Mouse (Mus musculus) small intestine, adult 2 months (tissue): ENCODE data around the gene Ambra1. TPM values are rescaled to one million over a fixed set of nuclear protein-coding genes. Genes with fewer than 3 reads are reported as not detected.

ENCODE experiments used
- H3K27ac ChIP-seq: fragments of 200-500 bp; 2 replicates; pipeline ENCODE4 v1.5.1; 2012; ENCODE audit warnings: low read depth, low read length, control low read depth, inconsistent platforms; ENCODE audit not compliant: insufficient read depth
- H3K27me3 ChIP-seq: fragments of 200-500 bp; 2 replicates; pipeline ENCODE4 v1.6.1; 2012; ENCODE audit warnings: mild to moderate bottlenecking, moderate library complexity, low read length, inconsistent platforms; ENCODE audit not compliant: control insufficient read depth, insufficient read depth
- H3K36me3 ChIP-seq: fragments of 200-500 bp; 2 replicates; pipeline ENCODE4 v1.6.1; 2012; ENCODE audit warnings: mild to moderate bottlenecking, low read length, control low read depth, inconsistent platforms; ENCODE audit not compliant: control insufficient read depth, insufficient read depth
- H3K4me1 ChIP-seq: fragments of 200-500 bp; 2 replicates; pipeline ENCODE4 v1.6.1; 2012; ENCODE audit warnings: low read length, inconsistent platforms, mixed read lengths; ENCODE audit not compliant: control insufficient read depth, insufficient read depth, insufficient read length
- H3K4me3 ChIP-seq: fragments of 200-500 bp; 2 replicates; pipeline ENCODE4 v1.5.1; 2012; ENCODE audit warnings: low read depth, mild to moderate bottlenecking, control low read depth, inconsistent platforms, low read length, moderate library complexity
- CTCF ChIP-seq: fragments of 200-500 bp; IDR thresholded peaks from 2 replicates; pipeline ENCODE4 v1.5.1; 2012; ENCODE audit warnings: low read depth, mild to moderate bottlenecking, control low read depth, inconsistent platforms, low read length, moderate library complexity, mixed read lengths; ENCODE audit not compliant: insufficient replicate concordance, insufficient read length; ENCODE audit errors: extremely low read depth
- POLR2A ChIP-seq: fragments of 200-500 bp; IDR thresholded peaks from 2 replicates; pipeline ENCODE4 v1.6.1; 2012; ENCODE audit warnings: low read depth, mild to moderate bottlenecking, control low read depth, inconsistent platforms, low read length, moderate library complexity
- WGBS: fragments of 180-500 bp; shearing (Covaris S2); methylation state at CpG from one replicate; pipeline ENCODE4 v1.1.7; 2018; 5-methylcytosine and 5-hydroxymethylcytosine counted together
- polyA plus RNA-seq: library from polyadenylated mRNA; depleted of rRNA; stranded (reverse); fragments of >200 nt; gene quantifications from 2 replicates; pipeline ENCODE4 v1.2.3, GENCODE M21; 2012

The Ambra1 gene
- polyA plus RNA-seq, 1 experiment = 20.7 TPM

DNA sequence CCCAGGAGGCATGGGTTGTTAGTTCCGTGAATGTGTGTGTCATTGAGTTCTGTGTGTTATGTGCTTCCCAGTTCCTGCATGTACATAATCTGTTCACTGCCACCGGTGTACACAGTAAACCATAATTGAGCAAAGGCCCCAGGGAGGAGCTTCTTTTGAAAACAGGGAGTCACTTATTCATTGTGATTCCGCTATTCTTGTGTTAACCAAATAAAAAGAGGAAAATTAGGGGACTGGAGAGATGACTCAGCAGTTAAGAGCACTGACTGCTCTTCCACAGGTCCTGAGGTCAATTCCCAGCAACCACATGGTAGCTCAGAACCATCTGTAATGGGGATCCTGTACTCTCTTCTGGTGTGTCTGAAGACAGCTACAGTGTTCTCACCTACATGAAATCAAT, 164.8 kb downstream of the Ambra1 start:
- Histone ChIP-seq H3K27ac (no peak overlapping the region), H3K27me3 (no peaks in the 10 kb centered on the region), H3K36me3 (peaks cover 24% of the 10 kb centered on the region), H3K4me3 (no peak overlapping the region), H3K4me1 (peaks cover 4% of the 10 kb centered on the region; the same call in 1 of the 2 replicates)
- WGBS = 86% methylated on average over 3 of the region's 3 CpGs
- no peak for TF ChIP-seq POLR2A
- no peak for TF ChIP-seq CTCF

DNA sequence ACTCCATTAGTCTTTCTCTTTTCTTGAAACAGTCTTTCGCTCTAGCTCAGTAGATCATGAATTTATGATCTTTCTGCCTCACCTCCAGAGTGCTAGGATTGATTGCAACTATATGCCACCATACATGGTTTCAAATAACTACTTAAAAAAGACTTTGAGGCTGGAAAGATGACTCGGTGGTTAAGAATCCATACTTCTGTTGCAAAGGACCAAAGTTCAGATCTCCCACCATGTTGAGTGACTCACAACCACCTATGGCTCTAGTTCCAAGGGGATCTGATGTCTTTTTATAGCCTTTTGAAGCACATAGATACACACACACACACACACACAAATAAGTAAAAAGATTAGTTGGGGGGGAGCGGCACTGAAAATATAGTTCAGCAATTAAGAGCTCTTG, 165.5 kb downstream of the Ambra1 start:
- H3K36me3 ChIP-seq = peaks cover 25% of the 10 kb centered on the region
- TF ChIP-seq POLR2A (no peak), CTCF (no peak)
- no peak overlapping the region for H3K27ac ChIP-seq
- peaks cover 4% of the 10 kb centered on the region; the same call in 1 of the 2 replicates for H3K4me1 ChIP-seq
- H3K4me3 ChIP-seq = no peak overlapping the region
- H3K27me3 ChIP-seq = no peaks in the 10 kb centered on the region
- 96% methylated on average over 3 of the region's 3 CpGs for WGBS

- peaks cover 33% of the 10 kb centered on the region for H3K36me3 ChIP-seq
- H3K27me3 ChIP-seq = no peaks in the 10 kb centered on the region
- H3K27ac ChIP-seq = no peak overlapping the region
- TF ChIP-seq POLR2A = no peak
- TF ChIP-seq CTCF = no peak
- no peak overlapping the region for H3K4me3 ChIP-seq
- peaks cover 4% of the 10 kb centered on the region; the same call in 1 of the 2 replicates for H3K4me1 ChIP-seq
Measured at GRCm38 (mm10) chr2:91897968-91898367, 168.0 kb downstream of the Ambra1 start.

- 93% methylated on average over 3 of the region's 3 CpGs for WGBS
- peaks cover 33% of the 10 kb centered on the region for H3K36me3 ChIP-seq
- TF ChIP-seq CTCF = no peak
- TF ChIP-seq POLR2A = no peak
- no peak overlapping the region for H3K4me3 ChIP-seq
- no peaks in the 10 kb centered on the region for H3K27me3 ChIP-seq
- peaks cover 4% of the 10 kb centered on the region; the same call in 1 of the 2 replicates for H3K4me1 ChIP-seq
- H3K27ac ChIP-seq = no peak overlapping the region
Measured at GRCm38 (mm10) chr2:91899141-91899540, 169.2 kb downstream of the Ambra1 start.

GRCm38 (mm10) chr2:91900431-91900830, 170.5 kb downstream of the Ambra1 start:
- Histone ChIP-seq H3K36me3 (peaks cover 33% of the 10 kb centered on the region), H3K4me3 (no peak overlapping the region), H3K27ac (no peak overlapping the region), H3K4me1 (peaks cover 4% of the 10 kb centered on the region; the same call in 1 of the 2 replicates), H3K27me3 (no peaks in the 10 kb centered on the region)
- TF ChIP-seq POLR2A (no peak), CTCF (no peak)
- WGBS = 94% methylated on average over 8 of the region's 8 CpGs

- H3K27ac ChIP-seq = no peak overlapping the region
- peaks cover 33% of the 10 kb centered on the region for H3K36me3 ChIP-seq
- H3K4me1 ChIP-seq = peaks cover 4% of the 10 kb centered on the region; the same call in 1 of the 2 replicates
- 68% methylated on average over 5 of the region's 5 CpGs for WGBS
- TF ChIP-seq CTCF = no peak
- no peak for TF ChIP-seq POLR2A
- no peaks in the 10 kb centered on the region for H3K27me3 ChIP-seq
- H3K4me3 ChIP-seq = no peak overlapping the region
Measured at GRCm38 (mm10) chr2:91902336-91902735, 172.4 kb downstream of the Ambra1 start.

- WGBS = 82% methylated on average over 3 of the region's 3 CpGs
- Histone ChIP-seq H3K4me3 (no peak overlapping the region), H3K27ac (no peak overlapping the region), H3K36me3 (peaks cover 35% of the 10 kb centered on the region), H3K4me1 (no peaks in the 10 kb centered on the region), H3K27me3 (no peaks in the 10 kb centered on the region)
- TF ChIP-seq POLR2A (no peak), CTCF (no peak)
Measured at GRCm38 (mm10) chr2:91903171-91903925, 173.4 kb downstream of the Ambra1 start.
